Mouse (Mus musculus) left cerebral cortex, adult 8-10 months (tissue): ENCODE data around the gene Hipk2. TPM values are rescaled to one million over a fixed set of nuclear protein-coding genes. Genes with fewer than 3 reads are reported as not detected.

Experiments used
- DNase-seq, 2 experiments: peaks; one replicate each; pipeline ENCODE4 v3.0.0; 2022; ENCODE audit warnings: low spot score in 2 of 2
- total RNA-seq, 4 experiments: library from RNA; stranded (reverse); gene quantifications; 2 replicates each; pipeline ENCODE4 v1.2.4; 2022

The Hipk2 gene
- total RNA-seq, 4 experiments from 2014 or later = 63.1 to 76.0 (median 71.7) TPM

GRCm38 (mm10) chr6:38867291-38867690 is 8.7 kb downstream of the Hipk2 start:
- DNase-seq = no peak

DNA sequence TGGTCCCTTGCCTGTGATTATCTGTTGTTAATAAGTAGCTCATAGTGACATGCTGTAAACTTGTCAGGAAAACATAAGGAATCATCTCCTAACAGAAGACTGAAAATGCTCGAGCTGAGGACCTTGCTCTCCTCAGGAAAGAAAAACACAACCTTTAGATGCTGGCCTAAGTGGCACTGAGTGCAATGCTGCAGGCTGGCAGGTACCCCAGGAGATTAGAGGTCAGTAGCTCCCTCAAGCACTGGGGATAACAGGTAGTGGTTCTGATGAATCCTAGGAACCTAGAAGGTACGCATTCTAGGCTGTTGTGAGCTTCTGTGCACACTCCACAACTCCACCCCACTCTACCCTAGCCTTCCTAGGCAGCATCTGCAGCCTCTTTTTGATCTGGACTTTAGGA is 9.2 kb downstream of the Hipk2 start:
- DNase-seq = no peak

GRCm38 (mm10) chr6:38866357-38866756 is 9.6 kb downstream of the Hipk2 start:
- no peak for DNase-seq

DNA sequence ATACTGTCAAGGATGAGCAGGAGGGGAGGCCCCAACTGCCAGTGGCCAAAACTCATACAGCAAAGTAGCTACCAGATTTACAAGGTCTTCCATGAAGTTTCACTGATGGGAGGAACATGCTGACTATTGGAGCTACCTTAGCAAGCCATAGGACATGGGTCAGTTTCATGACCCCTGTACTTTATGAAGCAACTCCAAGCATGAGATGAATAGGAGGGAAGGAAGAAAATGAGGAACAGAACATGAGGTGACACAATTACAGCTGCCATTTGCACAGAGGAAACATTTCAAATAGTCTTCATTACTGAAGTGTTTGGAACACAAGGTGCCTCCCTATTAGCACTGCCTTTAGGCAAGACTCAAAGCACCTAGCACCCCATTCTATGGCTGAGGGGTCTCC is 10.2 kb downstream of the Hipk2 start:
- no peak for DNase-seq

DNA sequence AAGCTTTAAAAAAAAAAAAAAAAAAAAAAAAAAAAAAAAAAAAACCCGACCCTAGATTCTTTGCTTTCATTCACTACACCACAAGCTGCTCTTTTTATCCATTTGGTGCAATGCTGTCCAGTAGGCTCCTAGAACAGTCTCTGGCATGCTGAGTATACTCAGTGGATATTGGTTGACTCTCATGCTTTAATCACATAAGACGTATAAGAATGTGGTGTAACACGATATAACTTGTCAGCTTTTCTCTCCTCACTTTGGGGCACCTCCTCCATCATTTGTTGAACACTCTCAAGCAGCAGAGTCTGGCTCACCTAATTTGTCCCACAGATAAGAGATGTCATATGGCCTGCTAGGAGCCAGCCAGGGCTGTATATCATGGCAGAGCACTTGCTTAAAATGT is 12.4 kb downstream of the Hipk2 start:
- DNase-seq = no peak

DNA sequence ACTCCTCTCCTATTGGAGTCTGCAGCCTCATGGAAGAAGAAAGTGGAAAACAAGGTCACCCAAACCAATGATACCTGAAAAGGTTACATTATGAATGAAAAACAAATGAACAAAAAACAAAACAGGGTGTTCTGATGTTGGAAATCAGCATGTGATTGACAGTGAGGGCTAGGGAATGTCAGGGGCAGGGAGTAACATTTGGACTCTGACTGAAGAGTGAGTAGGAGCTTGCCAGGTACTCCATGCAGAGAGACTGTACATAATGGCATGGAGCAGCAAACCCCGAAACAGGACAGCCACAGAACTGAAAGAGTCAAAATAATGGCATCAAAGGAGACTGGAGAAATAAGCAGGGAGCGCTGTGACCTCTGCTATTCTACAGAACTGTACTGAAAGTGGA is 15.7 kb downstream of the Hipk2 start:
- no peak for DNase-seq

- no peak for DNase-seq
Measured at GRCm38 (mm10) chr6:38859819-38860218, 16.1 kb downstream of the Hipk2 start.

DNA sequence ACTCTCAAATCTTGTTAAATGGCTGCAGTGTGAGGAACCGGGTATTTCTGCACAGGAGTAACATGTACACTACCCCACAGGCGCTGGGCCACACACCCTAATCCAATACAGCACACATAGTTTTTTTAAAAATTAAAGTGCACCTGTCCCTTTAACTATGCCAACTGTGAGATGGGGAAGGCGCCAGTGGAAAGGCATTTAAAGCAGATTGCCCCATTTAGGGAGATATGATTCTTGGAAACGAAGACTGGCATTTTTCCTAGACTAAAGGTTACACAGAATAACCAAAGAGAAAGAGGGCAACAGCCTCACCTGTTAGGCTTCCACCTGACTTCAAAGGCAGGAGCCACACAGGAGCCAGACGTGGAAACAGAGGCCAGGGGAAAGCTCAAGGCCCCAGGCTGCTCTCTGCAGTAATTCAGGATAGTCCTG is 22.4 kb downstream of the Hipk2 start:
- no peak for DNase-seq

- DNase-seq = no peak
Measured at GRCm38 (mm10) chr6:38851740-38852139, 24.2 kb downstream of the Hipk2 start.

DNA sequence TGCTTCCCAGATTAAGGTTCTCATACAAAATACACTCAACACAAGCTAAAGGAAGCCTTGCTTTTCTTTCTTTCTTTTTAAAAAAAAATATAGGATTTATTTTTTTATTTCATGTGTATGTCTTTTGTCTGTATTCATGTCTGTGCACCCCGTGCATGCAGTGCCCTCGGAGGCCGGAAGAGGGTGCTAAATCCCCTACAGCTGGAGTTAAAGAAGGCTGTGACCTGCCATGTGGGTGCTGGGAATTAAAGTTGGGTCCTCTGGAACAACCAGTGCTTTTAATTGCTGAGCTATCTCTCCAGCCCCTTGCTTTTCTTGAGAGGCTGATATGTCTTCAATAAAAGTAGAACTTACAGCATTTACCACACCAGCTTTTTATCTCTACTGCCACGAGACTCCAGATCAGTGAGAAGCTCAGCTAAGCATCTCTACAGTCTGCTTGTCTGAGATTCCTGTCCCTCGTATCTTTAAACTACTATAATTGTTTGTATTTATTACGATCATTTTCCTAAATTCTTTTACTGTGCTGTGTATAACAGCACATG is 25.2 kb downstream of the Hipk2 start:
- no peak for DNase-seq

DNA sequence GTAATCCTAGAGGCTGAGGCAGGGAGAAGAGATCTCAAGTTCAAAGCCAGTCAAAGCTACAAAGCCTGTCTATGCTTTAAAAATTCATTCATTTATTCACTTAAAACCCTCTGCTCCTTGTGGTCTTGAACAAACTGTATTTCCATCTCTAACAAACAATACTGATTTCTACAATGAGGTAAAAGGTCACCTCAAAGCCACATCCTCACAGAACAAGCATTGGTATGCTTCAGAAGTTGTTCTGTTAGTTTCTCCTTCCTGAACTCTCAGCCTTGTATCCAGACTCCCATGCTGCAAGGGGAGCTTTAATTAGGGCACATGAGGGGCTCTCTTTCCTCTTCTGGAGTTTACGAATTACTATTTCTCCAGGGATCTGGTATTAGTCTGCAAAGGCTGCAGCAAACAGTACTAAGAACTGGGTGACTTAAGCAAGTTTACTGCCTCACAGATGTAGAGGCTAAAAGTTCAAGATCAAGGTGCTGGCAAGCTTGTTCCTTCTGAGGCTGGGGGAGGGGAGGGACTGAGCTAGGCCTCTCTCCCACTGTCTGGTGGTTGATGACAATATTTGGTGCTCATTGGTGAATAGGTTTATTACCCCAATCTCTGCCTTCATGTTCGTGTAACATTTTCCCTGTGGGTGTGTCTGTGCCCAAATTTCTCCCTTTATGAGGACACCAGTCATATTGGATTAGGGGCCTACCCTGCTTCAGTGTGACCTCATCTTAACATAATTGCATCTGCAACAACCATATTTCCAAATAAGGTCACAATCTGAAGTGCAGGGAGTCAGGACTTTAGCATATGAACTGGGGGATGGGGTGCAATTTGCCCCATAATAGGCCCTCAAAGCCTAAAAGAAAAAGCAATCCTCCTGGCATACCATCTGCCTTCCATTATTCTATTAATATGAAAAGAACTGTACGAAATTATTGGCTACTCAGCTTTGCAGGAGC is 27.7 kb downstream of the Hipk2 start:
- DNase-seq = no peak

GRCm38 (mm10) chr6:38847447-38847846 is 28.5 kb downstream of the Hipk2 start:
- no peak for DNase-seq

DNA sequence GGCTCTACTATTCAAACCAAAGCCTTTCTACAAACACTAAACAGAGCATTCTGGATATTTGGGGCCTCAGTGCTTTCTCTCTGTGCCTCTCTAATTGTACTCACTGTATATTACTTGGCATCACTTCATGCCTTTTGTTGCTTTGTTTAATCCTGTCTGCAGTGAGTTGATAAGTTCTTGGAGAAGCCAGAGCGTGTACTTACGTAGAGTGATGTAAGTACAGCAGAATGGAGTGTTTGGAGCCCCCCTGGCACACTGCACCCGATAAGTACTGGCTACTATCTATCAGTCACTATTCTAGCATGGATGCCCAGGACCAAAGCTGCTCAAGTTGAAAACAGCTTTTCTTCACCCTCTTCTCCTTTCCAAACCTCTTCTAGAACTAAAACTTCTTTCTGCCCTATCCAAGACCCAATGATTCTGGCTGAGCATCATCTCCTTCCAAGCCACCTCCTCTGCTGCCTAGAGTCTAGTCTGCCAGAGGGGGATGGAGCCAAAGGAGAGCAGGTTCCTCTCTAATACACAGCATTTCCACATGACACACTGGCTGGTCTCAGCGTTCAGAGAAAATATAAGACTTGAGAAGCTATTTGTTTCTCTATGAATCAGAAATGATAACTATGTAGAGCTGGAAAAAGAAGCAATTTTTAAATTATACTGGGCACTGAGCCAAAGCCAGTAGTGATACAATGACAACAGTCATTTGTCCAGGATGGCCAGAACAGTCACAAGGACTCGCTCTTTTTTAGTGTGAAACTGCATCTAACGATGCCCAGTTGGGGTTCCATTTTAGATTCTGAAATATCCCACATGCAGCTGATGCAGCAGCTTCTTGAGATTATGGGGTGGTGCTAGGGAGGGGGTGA is 29.4 kb downstream of the Hipk2 start:
- DNase-seq = no peak

DNA sequence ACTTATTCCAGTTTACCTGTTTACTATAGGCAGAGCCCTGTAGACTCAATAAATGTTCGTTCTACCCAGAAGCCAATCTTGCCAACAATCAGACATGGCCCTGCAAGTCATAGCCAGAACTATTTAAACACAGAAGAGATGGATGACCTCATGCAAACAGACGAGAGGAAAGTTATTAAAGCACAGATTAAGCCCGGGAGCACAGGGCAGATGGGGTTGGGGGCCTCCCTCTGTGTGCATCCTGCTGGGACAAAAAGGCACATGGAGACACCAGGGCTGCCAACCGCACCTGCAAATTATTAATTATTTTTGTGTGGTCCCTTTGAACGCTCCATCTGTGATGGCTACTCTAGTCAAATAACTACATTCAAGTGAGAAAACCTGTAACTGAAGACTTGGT is 30.1 kb downstream of the Hipk2 start:
- no peak for DNase-seq

- DNase-seq = no peak
Measured at GRCm38 (mm10) chr6:38845117-38845516, 30.8 kb downstream of the Hipk2 start.

- no peak for DNase-seq
Measured at GRCm38 (mm10) chr6:38841551-38841950, 34.4 kb downstream of the Hipk2 start.

DNA sequence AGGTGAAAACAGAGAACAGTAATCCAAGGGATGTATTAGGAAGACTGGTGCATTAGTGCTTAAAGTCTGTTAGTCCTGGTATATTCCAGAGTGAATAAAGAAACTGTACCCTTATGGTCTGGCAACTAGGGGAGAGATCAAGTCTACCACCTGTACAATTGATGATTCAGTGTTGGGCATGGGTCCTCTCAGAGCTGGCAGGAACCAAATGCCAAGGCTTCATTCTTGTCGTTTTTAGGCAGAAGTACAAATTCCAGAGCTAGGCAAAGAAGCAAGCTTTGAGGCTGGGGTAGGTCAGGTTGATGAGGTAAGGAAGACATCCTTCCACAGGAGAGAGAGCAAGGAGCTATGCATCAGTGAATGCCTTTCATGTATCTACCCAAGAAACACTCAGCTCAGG is 35.2 kb downstream of the Hipk2 start:
- no peak for DNase-seq

- peak in 1 of 2 experiments; percentile 43 for DNase-seq
Measured at GRCm38 (mm10) chr6:38840380-38840779, 35.6 kb downstream of the Hipk2 start.

DNA sequence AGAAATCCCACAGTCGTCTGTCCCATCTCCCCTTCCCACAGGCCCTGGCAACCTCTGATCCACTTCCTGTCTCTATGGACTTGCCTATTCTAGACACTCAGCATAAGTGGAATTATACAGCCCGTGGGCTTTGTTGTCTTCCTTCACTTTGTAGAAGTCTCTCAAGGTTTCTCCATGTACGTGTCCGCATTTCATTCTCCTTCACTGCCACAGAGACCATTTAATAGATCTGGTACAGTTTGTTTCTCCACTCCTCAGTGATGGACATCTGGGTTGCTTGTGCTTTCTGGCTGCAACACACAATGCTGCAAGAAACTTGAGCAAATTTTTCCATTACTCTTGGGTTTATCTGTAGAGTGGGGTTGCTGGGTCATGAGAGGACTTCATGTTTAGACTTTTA is 36.1 kb downstream of the Hipk2 start:
- no peak for DNase-seq

DNA sequence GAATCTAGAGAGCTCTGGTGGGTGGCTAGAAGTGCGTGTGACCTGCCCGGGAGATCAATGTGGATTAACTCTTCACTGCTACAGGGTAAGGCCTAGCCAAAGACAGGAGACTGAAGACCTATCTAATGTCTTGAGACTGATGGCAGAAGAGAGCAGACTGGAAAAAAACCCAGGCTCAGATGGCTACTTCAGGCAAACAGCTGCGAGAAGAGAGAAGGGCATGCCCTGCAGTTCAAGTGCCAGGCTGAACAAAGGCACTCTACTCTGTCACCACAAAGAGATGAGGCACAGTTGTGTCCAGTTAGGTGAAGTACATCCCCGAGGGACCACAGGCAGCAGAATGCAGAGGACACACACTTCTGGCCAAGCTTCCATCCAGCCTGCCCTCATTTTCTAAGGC is 37.9 kb downstream of the Hipk2 start:
- no peak for DNase-seq

GRCm38 (mm10) chr6:38835217-38835616 is 40.7 kb downstream of the Hipk2 start:
- no peak for DNase-seq

- DNase-seq = no peak
Measured at GRCm38 (mm10) chr6:38834727-38835126, 41.2 kb downstream of the Hipk2 start.
